Mouse (Mus musculus) gastrocnemius, adult 2 months (tissue): ENCODE measurements around the gene Fbrsl1. TPM values are rescaled to one million over a fixed set of nuclear protein-coding genes. Genes with fewer than 3 reads are reported as not detected.
A peak's percentile ranks its signal among the peaks of the same experiment; 100 is the strongest.

Source experiments
- DNase-seq: peaks from one replicate; pipeline ENCODE4 v3.0.0; 2022
- H3K27ac ChIP-seq: fragments of 200-600 bp; 2 replicates; pipeline ENCODE4 v1.8.1; 2022; ENCODE audit warnings: mild to moderate bottlenecking
- H3K4me3 ChIP-seq: fragments of 200-600 bp; 2 replicates; pipeline ENCODE4 v1.8.1; 2022; ENCODE audit warnings: mild to moderate bottlenecking, moderate library complexity
- CTCF ChIP-seq: fragments of 200-600 bp; IDR thresholded peaks from 2 replicates; pipeline ENCODE4 v1.8.1; 2022; ENCODE audit warnings: antibody characterized with exemption, mild to moderate bottlenecking, moderate library complexity
- intact Hi-C: fragments of 180-260 bp; cut with DNase I; formaldehyde crosslinking; loops from one replicate; pipeline ENCODE4 v1.15.1; 2025
- total RNA-seq, 2 experiments: library from RNA; stranded (reverse); gene quantifications; 2 replicates each; pipeline ENCODE4 v1.2.3; 2021

The Fbrsl1 gene
- total RNA-seq, 2 experiments from 2014 or later = 32.7 to 36.8 TPM

- Histone ChIP-seq H3K4me3 (no peak overlapping the region), H3K27ac (peak overlapping the region; percentile 43; the same call in 1 of the 2 replicates)
- intact Hi-C loops = no loop called here
- DNase-seq = peak; percentile 36
- no peak for TF ChIP-seq CTCF
These were observed 23.7 kb upstream of the Fbrsl1 start for GRCm38 (mm10) chr5:110471981-110472476.

GRCm38 (mm10) chr5:110471285-110471684 lies 23.0 kb upstream of the Fbrsl1 start:
- intact Hi-C loops = no loop called here
- DNase-seq = no peak
- Histone ChIP-seq H3K4me3 (no peak overlapping the region), H3K27ac (no peak overlapping the region)
- no peak for TF ChIP-seq CTCF

- intact Hi-C loops = no loop called here
- H3K27ac ChIP-seq = no peak overlapping the region
- no peak for TF ChIP-seq CTCF
- no peak for DNase-seq
- no peak overlapping the region for H3K4me3 ChIP-seq
These were observed 21.1 kb upstream of the Fbrsl1 start for GRCm38 (mm10) chr5:110469227-110469925.

GRCm38 (mm10) chr5:110468296-110468695 lies 20.0 kb upstream of the Fbrsl1 start:
- TF ChIP-seq CTCF = no peak
- H3K4me3 ChIP-seq = no peak overlapping the region
- intact Hi-C loops = no loop called here
- no peak for DNase-seq
- no peak overlapping the region for H3K27ac ChIP-seq

- no peak for TF ChIP-seq CTCF
- intact Hi-C loops = no loop called here
- no peak for DNase-seq
These were observed 19.4 kb upstream of the Fbrsl1 start for GRCm38 (mm10) chr5:110467725-110468124.

GRCm38 (mm10) chr5:110466531-110467424 lies 18.5 kb upstream of the Fbrsl1 start:
- H3K27ac ChIP-seq = peak overlapping the region; percentile 63
- no peak overlapping the region for H3K4me3 ChIP-seq
- peak; percentile 59 for DNase-seq
- intact Hi-C loops = no loop called here
- peak; percentile 27 for TF ChIP-seq CTCF

More at GRCm38 (mm10) chr5:110467725-110468124, 19.4 kb upstream of the Fbrsl1 start:
- H3K27ac ChIP-seq = peak overlapping the region; percentile 63; the same call in 1 of the 2 replicates
- no peak overlapping the region for H3K4me3 ChIP-seq

- Histone ChIP-seq H3K4me3 (no peak overlapping the region), H3K27ac (no peak overlapping the region)
- intact Hi-C loops = no loop called here
- no peak for DNase-seq
- no peak for TF ChIP-seq CTCF
These were observed 14.3 kb upstream of the Fbrsl1 start for GRCm38 (mm10) chr5:110462646-110463045.

GRCm38 (mm10) chr5:110458936-110459335 lies 10.6 kb upstream of the Fbrsl1 start:
- intact Hi-C loops = no loop called here
- TF ChIP-seq CTCF = no peak

GRCm38 (mm10) chr5:110455272-110455671 lies 7.0 kb upstream of the Fbrsl1 start:
- no peak for TF ChIP-seq CTCF
- Histone ChIP-seq H3K27ac (no peak overlapping the region), H3K4me3 (no peak overlapping the region)
- no peak for DNase-seq
- intact Hi-C loops = no loop called here

More at GRCm38 (mm10) chr5:110458936-110459335, 10.6 kb upstream of the Fbrsl1 start:
- H3K27ac ChIP-seq = no peak overlapping the region
- no peak overlapping the region for H3K4me3 ChIP-seq
- DNase-seq = no peak

- TF ChIP-seq CTCF = no peak
- intact Hi-C loops = no loop called here
- H3K4me3 ChIP-seq = peak overlapping the region; percentile 87
- peak overlapping the region; percentile 98 for H3K27ac ChIP-seq
- peak; percentile 31 for DNase-seq
These were observed 991 bp upstream of the Fbrsl1 start for GRCm38 (mm10) chr5:110449294-110449693.

GRCm38 (mm10) chr5:110447720-110448435 lies 425 bp downstream of the Fbrsl1 start:
- no peak for TF ChIP-seq CTCF
- Histone ChIP-seq H3K27ac (peak overlapping the region; percentile 98), H3K4me3 (peak overlapping the region; percentile 87)
- peak; percentile 67 for DNase-seq
- intact Hi-C loops = no loop called here

- intact Hi-C loops = no loop called here
- Histone ChIP-seq H3K4me3 (no peak overlapping the region), H3K27ac (no peak overlapping the region)
- no peak for TF ChIP-seq CTCF
- no peak for DNase-seq
These were observed 3.8 kb downstream of the Fbrsl1 start for GRCm38 (mm10) chr5:110444509-110444908.
